ENCODE assay signal across 14 mouse cellular contexts in the genomic region with DNA sequence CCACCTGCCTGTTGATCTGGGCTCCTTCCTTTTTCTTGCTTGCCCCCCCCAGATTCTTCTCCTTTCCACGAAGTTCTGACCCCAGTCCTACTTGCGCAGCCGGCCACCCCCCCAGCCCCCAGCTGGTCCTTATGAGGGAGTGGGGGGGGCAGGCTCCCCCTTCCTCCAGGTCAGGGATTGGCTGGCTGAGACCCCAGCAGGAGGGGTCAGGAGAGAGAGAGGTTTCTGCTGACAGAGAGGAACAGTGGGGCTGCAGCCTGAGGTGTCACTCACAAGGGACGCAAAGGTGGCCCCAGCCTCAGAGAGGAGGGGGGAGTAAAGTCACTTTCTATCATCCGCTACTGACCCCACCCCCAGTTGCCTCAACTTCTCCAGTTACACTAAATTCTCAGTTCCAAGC. TPM values are rescaled to one million over a fixed set of nuclear protein-coding genes. Genes with fewer than 3 reads are reported as not detected.
DNase-seq lines count a peak whose midpoint lies in the region; ATAC-seq and TF ChIP-seq lines count a peak whose summit lies in the region.
"Had no signal": no experiment of that assay in that cellular context is flagged by ENCODE, and none has a peak within 500 bp of the region (broad histone marks: within the 10 kb centered on the region; RNA-seq: fewer than 3 reads in every experiment).

Gene Atp2a1 (minus strand): TSS at position 105 of the 400 bp plus-strand sequence.

- no peak within 1 kb of the TSS for H3K4me2 ChIP-seq in intestine, embryonic 16.5 days (ENCODE audit: low read depth, low read length)
- H3K4me2 ChIP-seq in intestine, postnatal 0 days (replicated peaks; ENCODE audit: low read depth) = no peak within 1 kb of the TSS
- no peak within 1 kb of the TSS for H3K4me2 ChIP-seq in neural tube, embryonic 11.5 days (ENCODE audit: low read depth)
- H3K4me2 ChIP-seq in neural tube, embryonic 15.5 days = no peak within 1 kb of the TSS
- H3K4me2 ChIP-seq: heart, embryonic 15.5 days; intestine, embryonic 15.5 days had no signal

- H3K9me3 ChIP-seq in intestine, embryonic 16.5 days (ENCODE audit: control insufficient read depth, low read length) = no peaks in the 10 kb centered on the region
- no peaks in the 10 kb centered on the region for H3K9me3 ChIP-seq in intestine, postnatal 0 days (ENCODE audit: control insufficient read depth)
- no peaks in the 10 kb centered on the region for H3K9me3 ChIP-seq in neural tube, embryonic 11.5 days (ENCODE audit: control insufficient read depth, low read length)
- no peaks in the 10 kb centered on the region for H3K9me3 ChIP-seq in neural tube, embryonic 15.5 days (replicated peaks)
- H3K9me3 ChIP-seq: heart, embryonic 15.5 days; intestine, embryonic 15.5 days had no signal

- H3K4me1 ChIP-seq in intestine, embryonic 16.5 days (ENCODE audit: control insufficient read depth, insufficient read depth, low read length) = peaks cover 8% of the 10 kb centered on the region
- H3K4me1 ChIP-seq in intestine, postnatal 0 days (replicated peaks; ENCODE audit: control insufficient read depth, insufficient read depth, low read length) = no peaks in the 10 kb centered on the region
- H3K4me1 ChIP-seq in neural tube, embryonic 11.5 days (ENCODE audit: control insufficient read depth, insufficient read depth, low read length) = no peaks in the 10 kb centered on the region
- H3K4me1 ChIP-seq in neural tube, embryonic 15.5 days = no peaks in the 10 kb centered on the region

- WGBS in intestine, embryonic 16.5 days = 51% methylated on average over 5 of the region's 5 CpGs
- 47% methylated on average over 4 of the region's 5 CpGs for WGBS in intestine, postnatal 0 days
- WGBS in neural tube, embryonic 11.5 days = 47% methylated on average over 5 of the region's 5 CpGs
- 55% methylated on average over 5 of the region's 5 CpGs for WGBS in neural tube, embryonic 15.5 days

- no peak within 1 kb of the TSS for H3K27ac ChIP-seq in intestine, embryonic 16.5 days (ENCODE audit: low read length)
- no peak within 1 kb of the TSS for H3K27ac ChIP-seq in intestine, postnatal 0 days (ENCODE audit: low read depth, low read length)
- H3K27ac ChIP-seq in neural tube, embryonic 11.5 days (ENCODE audit: low read depth, low read length) = no peak within 1 kb of the TSS
- no peak within 1 kb of the TSS for H3K27ac ChIP-seq in neural tube, embryonic 15.5 days (replicated peaks)
- H3K27ac ChIP-seq: intestine, embryonic 15.5 days had no signal

- 0 out of 2 replicates have a peak within 1 kb of the TSS, but pooled peaks have one; percentile 7 for H3K9ac ChIP-seq in intestine, embryonic 16.5 days (ENCODE audit: low read depth, low read length)
- H3K9ac ChIP-seq in intestine, postnatal 0 days (ENCODE audit: low read depth, low read length) = no peak within 1 kb of the TSS
- H3K9ac ChIP-seq in neural tube, embryonic 11.5 days (ENCODE audit: low read length) = no peak within 1 kb of the TSS
- no peak within 1 kb of the TSS for H3K9ac ChIP-seq in neural tube, embryonic 15.5 days (replicated peaks)
- H3K9ac ChIP-seq: heart, embryonic 15.5 days; intestine, embryonic 15.5 days had no signal

- TF ChIP-seq CTCF in intestine, postnatal 0 days (IDR thresholded peaks at IDR 0.05; ENCODE audit: low read depth) = no peak

- DNase-seq in neural tube, embryonic 11.5 days (ENCODE audit: low spot score) = no peak
- DNase-seq in neural tube, embryonic 10.5 days (ENCODE audit: extremely low spot score, low spot score) = no peak
- peak; percentile 74 for DNase-seq in gastrocnemius, postnatal 10 days
- DNase-seq in spleen, postnatal 10 days (ENCODE audit: low spot score in 2 of 2) = no peak
- DNase-seq: lung, postnatal 4 days; right cerebral cortex, postnatal 25 days had no signal

- no peaks in the 10 kb centered on the region for H3K27me3 ChIP-seq in intestine, embryonic 16.5 days (replicated peaks; ENCODE audit: control insufficient read depth, insufficient read depth, low read length)
- H3K27me3 ChIP-seq in intestine, postnatal 0 days (replicated peaks; ENCODE audit: control insufficient read depth, insufficient read depth, low read length) = no peaks in the 10 kb centered on the region
- H3K27me3 ChIP-seq in neural tube, embryonic 11.5 days (ENCODE audit: control insufficient read depth, insufficient read depth, low read length) = no peaks in the 10 kb centered on the region
- no peaks in the 10 kb centered on the region for H3K27me3 ChIP-seq in neural tube, embryonic 15.5 days (replicated peaks)
- H3K27me3 ChIP-seq: CH12.LX; heart, embryonic 15.5 days; intestine, embryonic 15.5 days had no signal

- H3K36me3 ChIP-seq in intestine, embryonic 16.5 days (ENCODE audit: control insufficient read depth, insufficient read depth, low read length) = peaks cover 8% of the 10 kb centered on the region; the same call in 1 of the 2 replicates
- H3K36me3 ChIP-seq in intestine, postnatal 0 days (ENCODE audit: control insufficient read depth, insufficient read depth) = peaks cover 16% of the 10 kb centered on the region
- H3K36me3 ChIP-seq in neural tube, embryonic 11.5 days (ENCODE audit: control insufficient read depth, insufficient read depth, low read length) = peaks cover 5% of the 10 kb centered on the region; the same call in 1 of the 2 replicates
- peaks cover 18% of the 10 kb centered on the region for H3K36me3 ChIP-seq in neural tube, embryonic 15.5 days

- no peak for ATAC-seq in intestine, embryonic 16.5 days
- ATAC-seq in intestine, postnatal 0 days = no peak
- no peak for ATAC-seq in neural tube, embryonic 11.5 days (ENCODE audit: insufficient read depth, low FRiP score, low TSS enrichment)
- ATAC-seq in neural tube, embryonic 15.5 days (ENCODE audit: low FRiP score) = no peak
- ATAC-seq in frontal cortex, adult (ENCODE audit: low TSS enrichment) = no peak
- ATAC-seq: forebrain, embryonic 16.5 days; intestine, embryonic 15.5 days had no signal

- no peak within 1 kb of the TSS for H3K4me3 ChIP-seq in intestine, embryonic 16.5 days (ENCODE audit: low read length)
- H3K4me3 ChIP-seq in intestine, postnatal 0 days (ENCODE audit: low read depth, low read length) = no peak within 1 kb of the TSS
- H3K4me3 ChIP-seq in neural tube, embryonic 11.5 days (ENCODE audit: low read depth, low read length) = no peak within 1 kb of the TSS
- H3K4me3 ChIP-seq in neural tube, embryonic 15.5 days (replicated peaks) = no peak within 1 kb of the TSS
- H3K4me3 ChIP-seq: heart, embryonic 15.5 days; intestine, embryonic 15.5 days had no signal

RNA-seq across cellular contexts. Expression of gene Atp2a1, which starts in this region (rescaled TPM):
- 1.1 and 1.3 TPM in 2 replicates for polyA plus RNA-seq in intestine, embryonic 16.5 days (2015; fragmentation: Nextera tagmentation; extraction: Ambion mirVana)
- 0.05 and 0.24 TPM in 2 replicates for polyA plus RNA-seq in intestine, postnatal 0 days (2015; fragmentation: Nextera tagmentation; extraction: Ambion mirVana)
- 19.0 and 20.1 TPM in 2 replicates for polyA plus RNA-seq in neural tube, embryonic 11.5 days (2014; fragmentation: Nextera tagmentation; extraction: Ambion mirVana)
- over 10,000 TPM; 11,325 to 12,607 TPM for total RNA-seq in gastrocnemius, postnatal 10 days (2021)
- polyA plus RNA-seq in neural tube, embryonic 15.5 days (2015; fragmentation: Nextera tagmentation; extraction: Ambion mirVana) = 6.5 and 12.7 TPM in 2 replicates
